Mouse (Mus musculus) testis, adult 2 months (tissue): ENCODE measurements around the gene 1700016K19Rik. TPM values are rescaled to one million over a fixed set of nuclear protein-coding genes. Genes with fewer than 3 reads are reported as not detected.

Experiments
- H3K27ac ChIP-seq: fragments of 200-500 bp; 2 replicates; pipeline ENCODE4 v1.5.1; 2012; ENCODE audit warnings: low read depth, low read length; ENCODE audit not compliant: control insufficient read depth, insufficient read depth
- H3K27me3 ChIP-seq: fragments of 200-500 bp; 2 replicates; pipeline ENCODE4 v1.6.1; 2012; ENCODE audit warnings: mild to moderate bottlenecking, low read length, moderate library complexity; ENCODE audit not compliant: control insufficient read depth, insufficient read depth
- H3K36me3 ChIP-seq: fragments of 200-500 bp; 2 replicates; pipeline ENCODE4 v1.6.1; 2012; ENCODE audit warnings: mild to moderate bottlenecking, low read length; ENCODE audit not compliant: control insufficient read depth, insufficient read depth
- H3K4me1 ChIP-seq: fragments of 200-500 bp; 2 replicates; pipeline ENCODE4 v1.6.1; 2012; ENCODE audit warnings: low read length; ENCODE audit not compliant: control insufficient read depth, insufficient read depth
- H3K4me3 ChIP-seq: fragments of 200-500 bp; 2 replicates; pipeline ENCODE4 v1.5.1; 2012; ENCODE audit warnings: low read depth, mild to moderate bottlenecking, low read length, moderate library complexity, mixed read lengths; ENCODE audit not compliant: control insufficient read depth
- CTCF ChIP-seq: fragments of 200-500 bp; IDR thresholded peaks from 2 replicates; pipeline ENCODE4 v1.5.1; 2012; ENCODE audit warnings: low read depth, mild to moderate bottlenecking, inconsistent platforms, low read length, moderate library complexity; ENCODE audit not compliant: control insufficient read depth, insufficient read depth, insufficient replicate concordance
- POLR2A ChIP-seq: fragments of 200-500 bp; IDR thresholded peaks from 2 replicates; pipeline ENCODE4 v1.6.1; 2012; ENCODE audit warnings: low read depth, mild to moderate bottlenecking, inconsistent platforms, low read length, moderate library complexity; ENCODE audit not compliant: control insufficient read depth
- polyA plus RNA-seq: library from polyadenylated mRNA; depleted of rRNA; stranded (reverse); fragments of >200 nt; gene quantifications from 2 replicates; pipeline ENCODE4 v1.2.3, GENCODE M21; 2012; rRNA removed

Gene 1700016K19Rik
- polyA plus RNA-seq, 1 experiment: 287 TPM

- Histone ChIP-seq H3K36me3 (no peaks in the 10 kb centered on the region), H3K4me3 (no peak overlapping the region), H3K27me3 (no peaks in the 10 kb centered on the region), H3K4me1 (no peaks in the 10 kb centered on the region), H3K27ac (no peak overlapping the region)
- TF ChIP-seq POLR2A (no peak), CTCF (no peak)
Observed at GRCm38 (mm10) chr11:76050967-76051512, 51.3 kb downstream of the 1700016K19Rik start.

- H3K27ac ChIP-seq: no peak overlapping the region
- no peak for TF ChIP-seq CTCF
- TF ChIP-seq POLR2A: no peak
- no peaks in the 10 kb centered on the region for H3K36me3 ChIP-seq
- no peaks in the 10 kb centered on the region for H3K4me1 ChIP-seq
- H3K27me3 ChIP-seq: no peaks in the 10 kb centered on the region
- no peak overlapping the region for H3K4me3 ChIP-seq
Observed at GRCm38 (mm10) chr11:76052496-76052895, 52.8 kb downstream of the 1700016K19Rik start.

Other genes with a start within 250 kb of the 1700016K19Rik start
- 0.78 and 0.96 TPM in 2 replicates for gene Doc2b, start 203.9 kb upstream of the 1700016K19Rik start, polyA plus RNA-seq
- 0.91 and 1.8 TPM in 2 replicates for gene Rph3al, start 61.5 kb upstream of the 1700016K19Rik start, polyA plus RNA-seq
- gene Rflnb, start 27.9 kb downstream of the 1700016K19Rik start, polyA plus RNA-seq: 0.64 and 0.77 TPM in 2 replicates
- gene Vps53, start 179.7 kb downstream of the 1700016K19Rik start, polyA plus RNA-seq: 11.5 and 11.7 TPM in 2 replicates
- gene Fam57a, start 179.8 kb downstream of the 1700016K19Rik start, polyA plus RNA-seq: 2.4 and 3.2 TPM in 2 replicates
- 2,170 and 2,532 TPM in 2 replicates for gene Dbil5, start 217.7 kb downstream of the 1700016K19Rik start, polyA plus RNA-seq
- 39.6 and 40.8 TPM in 2 replicates for gene Gemin4, start 217.8 kb downstream of the 1700016K19Rik start, polyA plus RNA-seq
- gene Mrm3, start 243.8 kb downstream of the 1700016K19Rik start, polyA plus RNA-seq: 3.0 and 4.3 TPM in 2 replicates
- gene Glod4, start 243.8 kb downstream of the 1700016K19Rik start, polyA plus RNA-seq: 9.4 and 10.6 TPM in 2 replicates